In the genomic region with DNA sequence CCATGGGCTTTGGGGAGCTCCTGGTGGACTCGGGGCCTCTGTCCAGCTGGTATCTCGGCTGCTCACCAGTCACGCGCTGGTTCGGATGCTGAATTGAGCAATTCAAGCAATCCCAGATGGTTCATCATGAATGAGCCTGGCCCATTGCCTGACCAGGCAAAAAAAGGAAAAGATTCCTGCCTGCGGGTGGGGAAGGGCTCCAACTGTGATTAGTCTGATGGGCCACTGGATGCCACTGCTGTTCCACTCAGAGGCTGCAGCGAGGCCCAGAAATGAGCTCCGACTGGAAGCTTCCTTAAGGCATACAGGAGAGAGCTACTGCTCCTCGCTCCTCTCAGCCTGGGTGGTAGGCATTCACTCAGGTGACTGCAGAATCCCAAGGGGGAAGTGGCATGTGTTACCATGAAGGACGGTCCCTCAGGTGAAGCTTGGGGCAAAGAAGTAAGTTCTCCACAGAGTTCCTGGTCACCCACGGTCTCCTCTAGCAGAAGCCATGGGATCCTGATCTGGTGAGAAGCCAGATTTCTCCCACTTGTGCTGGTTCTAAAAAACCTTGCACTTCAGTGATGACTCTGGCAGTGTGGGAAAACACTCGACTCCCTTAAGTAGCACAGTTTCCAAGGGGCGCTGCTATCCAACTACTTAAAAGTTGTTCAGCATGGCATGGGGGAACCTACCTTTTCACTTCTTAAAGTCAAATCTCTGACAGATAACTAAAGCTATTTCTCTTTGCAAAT, we compare ENCODE assay signal across 8 mouse cellular contexts. TPM values are rescaled to one million over a fixed set of nuclear protein-coding genes. Genes with fewer than 3 reads are reported as not detected.
DNase-seq lines count a peak whose midpoint lies in the region; ATAC-seq and TF ChIP-seq lines count a peak whose summit lies in the region.

No protein-coding gene starts in this region.

- TF ChIP-seq CTCF in C2C12 (IDR thresholded peaks at IDR 0.05; ENCODE audit: control insufficient read depth, insufficient read depth, insufficient read length), result peak; percentile 40
- peak; percentile 92 for TF ChIP-seq CTCF in cortical plate, adult 2 months (IDR thresholded peaks at IDR 0.05; ENCODE audit: extremely low read depth, insufficient read depth, low read length)
- TF ChIP-seq CTCF in small intestine, adult 2 months (IDR thresholded peaks at IDR 0.05; ENCODE audit: extremely low read depth, insufficient read length, insufficient replicate concordance, low read depth, low read length), result peak; percentile 54; the same call in 1 of the 2 replicates

- no peak overlapping the region for H3ac ChIP-seq in C2C12 (ENCODE audit: control insufficient read depth, insufficient read length, low read depth)

- H3K9ac ChIP-seq in heart, embryonic 15.5 days, result no peak overlapping the region

- no peaks in the 10 kb centered on the region for H3K27me3 ChIP-seq in C2C12 (ENCODE audit: control insufficient read depth, insufficient read depth, insufficient read length)
- H3K27me3 ChIP-seq in heart, embryonic 15.5 days, result no peaks in the 10 kb centered on the region
- H3K27me3 ChIP-seq in small intestine, adult 2 months (ENCODE audit: control insufficient read depth, insufficient read depth, low read length), result no peaks in the 10 kb centered on the region; the same call in 1 of the 2 replicates

- H3K27ac ChIP-seq in cortical plate, adult 2 months (ENCODE audit: insufficient read depth, low read length), result no peak overlapping the region
- no peak overlapping the region for H3K27ac ChIP-seq in heart, embryonic 15.5 days
- no peak overlapping the region for H3K27ac ChIP-seq in small intestine, adult 2 months (ENCODE audit: insufficient read depth, low read depth, low read length)

- peaks cover 12% of the 10 kb centered on the region for H3K4me1 ChIP-seq in cortical plate, adult 2 months (ENCODE audit: control insufficient read depth, insufficient read depth, low read length)
- H3K4me1 ChIP-seq in heart, embryonic 15.5 days (replicated peaks), result peaks cover 9% of the 10 kb centered on the region
- no peaks in the 10 kb centered on the region; the same call in 1 of the 2 replicates for H3K4me1 ChIP-seq in small intestine, adult 2 months (ENCODE audit: control insufficient read depth, insufficient read depth, insufficient read length, low read length)

- ATAC-seq in heart, embryonic 15.5 days (replicated peaks; ENCODE audit: insufficient number of reproducible peaks, insufficient read depth, low FRiP score, low read depth), result peak; percentile 60

- no peak overlapping the region for H3K4me2 ChIP-seq in heart, embryonic 15.5 days

- H3K4me3 ChIP-seq in C2C12 (ENCODE audit: insufficient read depth, poor library complexity, severe bottlenecking), result no peak overlapping the region
- no peak overlapping the region for H3K4me3 ChIP-seq in cortical plate, adult 2 months (ENCODE audit: insufficient read depth, low read length)
- H3K4me3 ChIP-seq in heart, embryonic 15.5 days, result no peak overlapping the region
- no peak overlapping the region for H3K4me3 ChIP-seq in small intestine, adult 2 months (ENCODE audit: low read depth, low read length)

- no peaks in the 10 kb centered on the region for H3K36me3 ChIP-seq in C2C12 (ENCODE audit: control insufficient read depth, insufficient read depth)
- no peaks in the 10 kb centered on the region for H3K36me3 ChIP-seq in heart, embryonic 15.5 days
- H3K36me3 ChIP-seq in small intestine, adult 2 months (ENCODE audit: control insufficient read depth, insufficient read depth, low read length), result no peaks in the 10 kb centered on the region

- no peaks in the 10 kb centered on the region for H3K79me2 ChIP-seq in C2C12 (ENCODE audit: control insufficient read depth, insufficient read depth)

- no peaks in the 10 kb centered on the region for H3K9me3 ChIP-seq in heart, embryonic 15.5 days (replicated peaks)

- H3K79me3 ChIP-seq in C2C12 (ENCODE audit: low read depth), result no peaks in the 10 kb centered on the region

- 68% methylated on average over 13 of the region's 13 CpGs for WGBS in heart, embryonic 15.5 days
- 74% methylated on average over 13 of the region's 13 CpGs for WGBS in small intestine, adult 2 months

- no peak for TF ChIP-seq POLR2A in cortical plate, adult 2 months (IDR thresholded peaks at IDR 0.05; ENCODE audit: extremely low read depth, insufficient read depth, low read length)
- TF ChIP-seq POLR2A in small intestine, adult 2 months (IDR thresholded peaks at IDR 0.05; ENCODE audit: low read depth, low read length), result no peak

- peak; percentile 28 for DNase-seq in R1 (ENCODE audit: low read depth, low spot score)
- peak; percentile 70 to 76 for DNase-seq in kidney, postnatal 36 days
- DNase-seq in lung, postnatal 10 days, result peak; percentile 87
- no peak for DNase-seq in spleen, postnatal 36 days (ENCODE audit: low spot score in 2 of 2)

TF ChIP-seq in C2C12, 6 proteins besides CTCF, POLR2A, EP300 and RAD21:
- no peak for TF ChIP-seq MYOG (IDR thresholded peaks at IDR 0.05; ENCODE audit: control insufficient read depth, extremely low read depth, insufficient read length)
- TF ChIP-seq FOSL1 (IDR thresholded peaks at IDR 0.05; ENCODE audit: insufficient read depth, low read length, poor library complexity, severe bottlenecking), result no peak
- TF ChIP-seq USF1 (IDR thresholded peaks at IDR 0.05; ENCODE audit: low read depth), result no peak
- TF ChIP-seq CEBPB (IDR thresholded peaks at IDR 0.05; ENCODE audit: low read depth), result peak; percentile 22
- TF ChIP-seq MYOD1 (IDR thresholded peaks at IDR 0.05; ENCODE audit: control insufficient read depth, insufficient read length, low read depth), result no peak
- TF ChIP-seq MAX (IDR thresholded peaks at IDR 0.05), result no peak

RNA-seq across cellular contexts. Expression of gene Susd1, which starts 57.3 kb away (rescaled TPM):
- polyA plus RNA-seq in C2C12 (2012; fragmentation: generic; extraction: Trizol), result 1.5 TPM
- 11.8 and 12.8 TPM in 2 replicates for polyA plus RNA-seq in cortical plate, adult 2 months (2012; rRNA removed)
- polyA plus RNA-seq in heart, embryonic 15.5 days (2015; fragmentation: Nextera tagmentation; extraction: Ambion mirVana), result 3.7 and 6.8 TPM in 2 replicates
- polyA plus RNA-seq in small intestine, adult 2 months (2012; rRNA removed), result 0.37 and 1.6 TPM in 2 replicates

Comparison
In these comparisons a context has a peak if more than half of its experiments do, and no peak if none do; other contexts are left out.
1. CTCF ChIP-seq: peak in every context shown above with its lines; median percentile 92 in cortical plate, adult 2 months; 54 in small intestine, adult 2 months; 40 in C2C12.
2. DNase-seq: peak in R1 (single experiment), kidney, postnatal 36 days (2 of 2) and lung, postnatal 10 days (single experiment); none in spleen, postnatal 36 days (0 of 2).